Mouse (Mus musculus): ENCODE results near the gene Coch.

GRCm38 (mm10) chr12:51612361-51612760, 19.2 kb downstream of the Coch start:
- TF ChIP-seq CTCF (IDR thresholded peaks at IDR 0.05; ENCODE audit: low read depth, low read length) (no peak), EP300 (IDR thresholded peaks at IDR 0.05; ENCODE audit: insufficient read depth, low read depth, low read length) (no peak), POLR2A (IDR thresholded peaks at IDR 0.05; ENCODE audit: insufficient read depth, low read length) (no peak)
